In the genomic region with DNA sequence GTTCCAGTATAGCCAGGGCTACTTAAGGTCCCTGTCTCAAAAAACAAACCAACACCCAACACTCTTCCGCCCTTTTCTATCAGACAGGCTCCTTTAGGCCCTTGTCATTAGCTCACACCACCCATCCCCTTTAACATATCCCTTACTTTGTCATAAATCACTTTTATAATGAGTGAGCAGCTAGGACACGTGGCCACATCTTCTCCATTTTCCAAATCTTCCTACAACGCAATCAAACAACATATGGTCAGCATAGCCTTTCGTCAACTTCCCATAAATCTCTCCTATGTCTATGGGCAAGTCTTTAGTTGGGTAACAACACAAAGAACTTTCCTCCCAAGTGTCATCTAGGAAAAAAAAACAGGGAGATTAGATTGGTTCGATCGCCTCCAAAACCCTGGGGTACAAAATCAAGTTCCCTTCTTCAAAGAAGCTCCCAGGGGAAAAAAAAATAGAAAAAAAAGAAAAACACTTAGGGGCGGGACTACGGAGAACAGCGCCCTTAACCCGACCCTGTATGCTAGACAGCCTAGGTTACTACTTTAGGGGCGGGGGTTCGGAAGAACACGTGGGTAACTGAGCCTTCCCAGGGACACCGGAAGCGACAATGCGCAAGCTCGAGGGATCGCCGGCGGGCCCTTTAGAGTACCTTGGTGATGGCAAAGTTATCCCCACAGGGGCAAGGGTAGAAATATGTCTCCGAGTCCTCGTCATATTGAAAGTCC, we compare ENCODE assay signal across 8 mouse cellular contexts. TPM values are rescaled to one million over a fixed set of nuclear protein-coding genes. Genes with fewer than 3 reads are reported as not detected.
A peak's percentile ranks its signal among the peaks of the same experiment; 100 is the strongest.
DNase-seq lines count a peak whose midpoint lies in the region; ATAC-seq and TF ChIP-seq lines count a peak whose summit lies in the region.

A gene (plus strand): TSS at position 614 of the 725 bp plus-strand sequence.

- 1% methylated on average over 22 of the region's 22 CpGs for WGBS in intestine, embryonic 16.5 days

- H3K4me3 ChIP-seq in C2C12 (ENCODE audit: insufficient read depth, poor library complexity, severe bottlenecking): peak within 1 kb of the TSS; percentile 69
- H3K4me3 ChIP-seq in brown adipose tissue, adult 24 weeks (ENCODE audit: insufficient read depth, low read depth, low read length): peak within 1 kb of the TSS; percentile 92
- peak within 1 kb of the TSS; percentile 69 for H3K4me3 ChIP-seq in intestine, embryonic 16.5 days (ENCODE audit: low read length)

- no peaks in the 10 kb centered on the region for H3K9me3 ChIP-seq in intestine, embryonic 16.5 days (ENCODE audit: control insufficient read depth, low read length)

- peak; percentile 96 for ATAC-seq in intestine, embryonic 16.5 days

- peaks cover 45% of the 10 kb centered on the region for H3K79me3 ChIP-seq in C2C12 (ENCODE audit: low read depth)

- H3K27ac ChIP-seq in brown adipose tissue, adult 24 weeks (replicated peaks; ENCODE audit: low read depth, low read length): peak within 1 kb of the TSS; percentile 98
- peak within 1 kb of the TSS; percentile 95 for H3K27ac ChIP-seq in intestine, embryonic 16.5 days (ENCODE audit: low read length)

- peak within 1 kb of the TSS; percentile 73 for H3ac ChIP-seq in C2C12 (ENCODE audit: control insufficient read depth, insufficient read length, low read depth)

- no peak for TF ChIP-seq CTCF in C2C12 (IDR thresholded peaks at IDR 0.05; ENCODE audit: control insufficient read depth, insufficient read depth, insufficient read length)

- peak within 1 kb of the TSS; percentile 78 for H3K9ac ChIP-seq in intestine, embryonic 16.5 days (ENCODE audit: low read depth, low read length)

- H3K79me2 ChIP-seq in C2C12 (ENCODE audit: control insufficient read depth, insufficient read depth): peaks cover 57% of the 10 kb centered on the region

- DNase-seq in adrenal gland, adult 18-20 months (ENCODE audit: low spot score in 2 of 2): no peak
- DNase-seq in adrenal gland, adult (ENCODE audit: inconsistent age in 2 of 2, low spot score in 1 of 2): no peak
- DNase-seq in gastrocnemius, postnatal 25 days: no peak
- peak; percentile 91 for DNase-seq in lung, postnatal 25 days (ENCODE audit: low spot score)
- DNase-seq in thymus, postnatal 0 days (ENCODE audit: low spot score): peak; percentile 90

- H3K27me3 ChIP-seq in C2C12 (ENCODE audit: control insufficient read depth, insufficient read depth, insufficient read length): no peaks in the 10 kb centered on the region
- H3K27me3 ChIP-seq in intestine, embryonic 16.5 days (replicated peaks; ENCODE audit: control insufficient read depth, insufficient read depth, low read length): no peaks in the 10 kb centered on the region

- peaks cover 5% of the 10 kb centered on the region; the same call in 1 of the 2 replicates for H3K4me1 ChIP-seq in brown adipose tissue, adult 24 weeks (ENCODE audit: control insufficient read depth, insufficient read depth, insufficient read length, low read length)
- peaks cover 6% of the 10 kb centered on the region for H3K4me1 ChIP-seq in intestine, embryonic 16.5 days (ENCODE audit: control insufficient read depth, insufficient read depth, low read length)

- H3K36me3 ChIP-seq in C2C12 (ENCODE audit: control insufficient read depth, insufficient read depth): peaks cover 33% of the 10 kb centered on the region
- H3K36me3 ChIP-seq in intestine, embryonic 16.5 days (ENCODE audit: control insufficient read depth, insufficient read depth, low read length): peaks cover 14% of the 10 kb centered on the region

- peak within 1 kb of the TSS; percentile 80 for H3K4me2 ChIP-seq in intestine, embryonic 16.5 days (ENCODE audit: low read depth, low read length)

TF ChIP-seq in C2C12, 6 proteins besides CTCF, POLR2A, EP300 and RAD21:
- TF ChIP-seq MYOG (IDR thresholded peaks at IDR 0.05; ENCODE audit: control insufficient read depth, extremely low read depth, insufficient read length): no peak
- TF ChIP-seq MAX (IDR thresholded peaks at IDR 0.05): peak; percentile 54
- peak; percentile 87 for TF ChIP-seq USF1 (IDR thresholded peaks at IDR 0.05; ENCODE audit: low read depth)

RNA-seq across cellular contexts. Expression of the gene that starts here (rescaled TPM):
- 10 to 100 TPM; 32.5 to 45.4 TPM for total RNA-seq in adrenal gland, adult 18-20 months (2021)
- 17.9 TPM for polyA plus RNA-seq in C2C12 (2012; fragmentation: generic; extraction: Trizol)
- polyA plus RNA-seq in brown adipose tissue, adult 24 weeks (2012; ENCODE audit: insufficient read depth, insufficient read length, missing spikeins): 88.6 and 102 TPM in 2 replicates
- total RNA-seq in gastrocnemius, postnatal 25 days (2021): 10 to 100 TPM; 21.9 to 22.9 TPM
- 30.5 and 41.1 TPM in 2 replicates for polyA plus RNA-seq in intestine, embryonic 16.5 days (2015; fragmentation: Nextera tagmentation; extraction: Ambion mirVana)
- polyA plus RNA-seq in thymus, postnatal 0 days (2015; fragmentation: Nextera tagmentation; extraction: Ambion mirVana): 17.2 and 19.2 TPM in 2 replicates

Comparison
In these comparisons a context has a peak if more than half of its experiments do, and no peak if none do; other contexts are left out.
1. DNase-seq: peak in lung, postnatal 25 days (single experiment) and thymus, postnatal 0 days (single experiment); none in adrenal gland, adult 18-20 months (0 of 2), adrenal gland, adult (0 of 2) and gastrocnemius, postnatal 25 days (single experiment).
2. Peak in every context shown above with its lines, with median percentiles within 50 percentile points of each other: H3K4me3 ChIP-seq.